Mouse (Mus musculus): Measurements from ENCODE around the gene Glce. TPM values are rescaled to one million over a fixed set of nuclear protein-coding genes. Genes with fewer than 3 reads are reported as not detected.

Glce gene
- total RNA-seq, 2 experiments from 2014 or later: 31.8 to 32.5 TPM

GRCm38 (mm10) chr9:62125986-62126575 lies 3.6 kb upstream of the Glce start:
- peak in 1 of 2 experiments; percentile 27 for DNase-seq (ENCODE audit: low spot score in 2 of 2)
- intact Hi-C loops (cut with DNase I): no loop called here

GRCm38 (mm10) chr9:62124266-62124665 lies 1.8 kb upstream of the Glce start:
- DNase-seq (ENCODE audit: low spot score in 2 of 2): no peak
- intact Hi-C loops (cut with DNase I): loop anchor here (5.0 kb wide), 3 partner anchors 82 to 177 kb away; partner anchors contain the start of gene Kif23

- intact Hi-C loops (cut with DNase I): loop anchor here (5.0 kb wide), 3 partner anchors 81 to 176 kb away; partner anchors contain the start of gene Kif23
- DNase-seq (ENCODE audit: low spot score in 2 of 2): no peak
These were observed 1.0 kb upstream of the Glce start for GRCm38 (mm10) chr9:62123496-62123895.

DNA sequence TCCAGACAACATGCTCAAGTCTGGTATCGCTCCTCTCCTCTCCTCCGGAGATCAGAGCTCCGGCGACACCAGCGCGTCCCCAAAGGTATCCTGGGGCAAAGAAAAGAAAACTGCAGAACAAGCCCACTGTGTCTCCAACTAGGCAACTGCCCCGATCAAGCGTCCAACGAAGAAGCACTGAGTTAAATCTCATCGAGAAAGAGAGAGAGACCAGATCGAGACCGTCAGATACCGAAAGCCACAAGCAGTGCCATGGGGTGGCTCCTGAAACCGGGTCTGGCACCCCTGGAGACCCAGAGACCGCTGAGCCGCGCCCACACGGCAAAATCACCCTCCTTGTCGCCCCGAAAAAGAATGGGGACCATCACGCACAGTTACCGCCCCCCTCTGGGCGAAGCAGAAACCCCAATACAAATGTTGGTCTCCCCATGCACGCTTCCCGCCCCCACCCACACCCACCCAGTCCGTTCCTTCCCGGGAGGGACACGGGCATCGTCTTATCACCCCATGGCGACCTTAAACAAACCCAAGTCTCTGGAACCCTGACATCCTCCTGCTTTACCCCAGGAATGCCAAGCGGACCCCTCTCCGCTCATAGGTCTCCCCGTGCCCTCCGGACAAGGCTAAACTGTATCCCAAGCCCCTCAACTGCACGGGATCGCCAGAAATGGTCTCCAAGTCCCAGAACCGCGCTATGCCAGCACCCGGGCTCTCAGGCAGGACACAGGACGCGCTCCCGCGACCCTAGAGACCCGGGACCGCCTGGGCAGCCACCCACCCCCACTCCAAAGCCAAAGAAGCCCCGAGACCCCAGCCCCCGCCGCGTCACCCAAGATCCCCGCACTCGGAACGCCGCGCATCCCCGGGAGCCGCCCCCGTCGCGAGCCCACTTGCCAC lies 656 bp downstream of the Glce start:
- intact Hi-C loops (cut with DNase I): loop anchor here (5.0 kb wide), 3 partner anchors 79 to 174 kb away; partner anchors contain the start of gene Kif23
- peak; percentile 27 to 44 for DNase-seq (ENCODE audit: low spot score in 2 of 2)

- DNase-seq (ENCODE audit: low spot score in 2 of 2): no peak
- intact Hi-C loops (cut with DNase I): no loop called here
These were observed 3.7 kb downstream of the Glce start for GRCm38 (mm10) chr9:62118754-62119153.

- no peak for DNase-seq (ENCODE audit: low spot score in 2 of 2)
- intact Hi-C loops (cut with DNase I): no loop called here
These were observed 6.6 kb downstream of the Glce start for GRCm38 (mm10) chr9:62115826-62116225.

DNA sequence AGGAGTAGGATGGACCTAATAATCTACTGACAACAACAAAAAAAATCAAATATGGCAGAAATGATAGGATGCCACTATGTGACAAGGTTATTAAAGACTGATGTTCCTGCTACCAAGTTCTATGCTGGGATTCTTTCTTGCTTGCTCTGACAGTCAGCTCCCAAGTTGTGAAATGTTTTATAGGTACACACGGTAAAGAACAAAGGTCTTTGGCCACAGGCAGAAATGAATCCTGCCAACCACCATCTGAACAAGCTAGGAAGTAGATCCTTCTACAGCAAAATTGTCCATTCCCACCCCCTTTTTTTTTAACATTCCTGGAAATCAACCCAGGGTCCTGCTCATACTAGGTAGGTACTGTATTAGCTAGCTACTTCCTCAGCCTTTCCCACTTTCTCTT lies 25.9 kb downstream of the Glce start:
- intact Hi-C loops (cut with DNase I): no loop called here
- DNase-seq (ENCODE audit: low spot score in 2 of 2): no peak

DNA sequence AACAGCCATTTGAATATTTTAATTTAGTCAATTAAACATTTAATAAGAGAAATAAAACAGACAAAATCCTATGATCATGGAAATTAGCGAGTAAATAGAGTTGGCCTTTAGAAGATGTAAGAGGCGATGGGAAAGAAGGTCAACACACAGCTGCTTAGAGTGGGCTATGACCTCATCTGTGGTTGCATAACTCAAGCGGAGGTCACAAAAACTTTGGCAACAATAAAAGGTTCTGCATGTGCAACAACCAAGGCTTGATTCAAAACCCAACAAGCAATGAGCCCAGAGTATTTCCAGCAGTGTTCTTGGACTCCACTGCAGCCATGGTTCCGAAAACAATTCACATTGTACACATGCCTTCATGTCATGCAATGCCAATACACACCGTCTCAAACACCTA lies 30.9 kb downstream of the Glce start:
- no peak for DNase-seq (ENCODE audit: low spot score in 2 of 2)
- intact Hi-C loops (cut with DNase I): no loop called here

GRCm38 (mm10) chr9:62085548-62085947 lies 36.9 kb downstream of the Glce start:
- intact Hi-C loops (cut with DNase I): no loop called here
- no peak for DNase-seq (ENCODE audit: low spot score in 2 of 2)

DNA sequence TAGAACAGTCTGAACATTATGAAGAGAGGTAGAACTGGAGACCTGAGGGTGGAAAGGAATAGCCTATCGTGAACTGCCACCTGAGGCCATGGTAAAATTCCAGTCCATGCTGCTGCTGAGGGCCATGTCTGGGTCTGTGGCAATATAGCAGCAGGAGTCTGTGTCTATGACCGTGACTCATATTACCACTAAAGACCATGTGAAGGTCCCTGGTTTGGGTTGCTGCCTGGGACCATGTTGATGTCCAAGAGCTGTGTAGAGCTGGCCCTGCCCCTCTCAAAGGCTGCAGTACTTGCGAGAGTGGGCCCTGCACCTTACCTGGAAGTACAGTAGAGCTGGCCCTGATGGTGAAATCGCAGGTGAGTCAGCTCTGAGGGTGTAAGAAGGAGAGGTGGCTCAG lies 37.6 kb downstream of the Glce start:
- no peak for DNase-seq (ENCODE audit: low spot score in 2 of 2)
- intact Hi-C loops (cut with DNase I): no loop called here

GRCm38 (mm10) chr9:62082986-62083385 lies 39.5 kb downstream of the Glce start:
- DNase-seq (ENCODE audit: low spot score in 2 of 2): peak in 1 of 2 experiments; percentile 34
- intact Hi-C loops (cut with DNase I): no loop called here

GRCm38 (mm10) chr9:62081542-62081941 lies 40.9 kb downstream of the Glce start:
- no peak for DNase-seq (ENCODE audit: low spot score in 2 of 2)
- intact Hi-C loops (cut with DNase I): no loop called here

GRCm38 (mm10) chr9:62080028-62080760 lies 42.3 kb downstream of the Glce start:
- DNase-seq (ENCODE audit: low spot score in 2 of 2): no peak
- intact Hi-C loops (cut with DNase I): no loop called here

DNA sequence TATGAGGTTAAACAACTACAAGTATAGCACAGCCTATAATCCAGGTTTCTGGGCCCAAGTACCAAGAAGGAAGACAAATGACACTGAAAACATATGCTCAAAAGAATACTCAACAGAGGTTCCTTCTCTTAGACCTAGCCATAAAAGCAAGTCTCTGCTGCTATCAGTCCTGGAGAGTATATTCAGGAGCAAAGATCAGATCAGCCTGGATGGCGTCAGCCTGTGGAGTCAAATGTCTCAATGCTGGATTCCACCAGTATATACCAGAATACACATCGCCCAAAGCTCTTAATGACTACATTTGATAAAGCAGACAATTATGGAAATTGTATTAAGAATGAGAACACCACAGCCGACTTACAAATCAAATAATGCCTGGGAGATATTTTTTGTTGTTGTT lies 60.2 kb downstream of the Glce start:
- intact Hi-C loops (cut with DNase I): no loop called here

GRCm38 (mm10) chr9:62060431-62060830 lies 62.0 kb downstream of the Glce start:
- intact Hi-C loops (cut with DNase I): no loop called here
- DNase-seq (ENCODE audit: low spot score in 2 of 2): no peak

More for the DNA sequence above, 60.2 kb downstream of the Glce start:
- no peak for DNase-seq (ENCODE audit: low spot score in 2 of 2)

- DNase-seq (ENCODE audit: low spot score in 2 of 2): no peak
- intact Hi-C loops (cut with DNase I): no loop called here
These were observed 62.5 kb downstream of the Glce start for GRCm38 (mm10) chr9:62059941-62060340.

GRCm38 (mm10) chr9:62057881-62058506 lies 64.5 kb downstream of the Glce start:
- DNase-seq (ENCODE audit: low spot score in 2 of 2): no peak
- intact Hi-C loops (cut with DNase I): no loop called here

DNA sequence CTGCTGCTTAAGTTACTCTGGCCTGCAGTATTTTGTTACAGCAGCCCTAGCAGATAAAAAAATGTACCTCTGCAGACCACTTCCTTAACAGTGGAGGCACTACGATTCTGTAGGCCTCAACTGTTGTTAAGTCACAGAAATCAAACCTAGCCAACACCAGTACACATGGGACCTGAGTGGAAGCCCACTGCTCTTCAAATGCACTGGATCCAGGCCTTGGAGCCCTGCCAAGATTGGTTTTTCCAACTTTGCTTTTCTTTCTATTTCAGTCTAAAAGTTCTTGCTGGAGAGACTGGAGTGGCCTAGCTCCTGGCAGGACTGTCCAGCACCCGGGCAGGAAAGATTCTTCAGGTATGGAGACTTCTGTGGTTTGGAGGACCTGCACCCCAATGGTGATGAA lies 66.2 kb downstream of the Glce start:
- intact Hi-C loops (cut with DNase I): no loop called here
- DNase-seq (ENCODE audit: low spot score in 2 of 2): no peak

GRCm38 (mm10) chr9:62050801-62051200 lies 71.7 kb downstream of the Glce start:
- intact Hi-C loops (cut with DNase I): loop anchor here (1.0 kb wide), 1 partner anchor 86 kb away; no protein-coding TSS in a partner anchor
- DNase-seq (ENCODE audit: low spot score in 2 of 2): peak; percentile 38 to 66

DNA sequence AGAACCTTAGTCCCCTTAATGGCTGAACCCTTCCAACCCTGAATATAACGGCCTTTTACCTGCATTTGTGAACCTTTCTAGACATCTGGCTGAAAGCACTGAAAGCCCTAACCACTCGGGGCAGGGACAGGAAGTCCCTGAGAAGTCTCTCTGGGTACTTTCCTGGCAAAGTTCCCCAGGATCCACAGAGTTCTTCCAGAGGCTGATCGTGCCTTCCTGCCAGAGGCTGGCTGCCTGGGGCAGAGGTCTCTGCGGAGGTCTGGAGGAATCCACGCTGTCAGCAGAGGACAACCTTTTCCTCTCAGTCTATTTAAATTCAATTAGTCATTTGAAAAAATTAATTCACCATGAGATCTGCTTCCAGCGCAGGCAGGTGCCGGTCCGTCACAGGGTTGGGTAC lies 73.3 kb downstream of the Glce start:
- intact Hi-C loops (cut with DNase I): no loop called here

More for the DNA sequence above, 73.3 kb downstream of the Glce start:
- DNase-seq (ENCODE audit: low spot score in 2 of 2): no peak

All from left cerebral cortex, postnatal 25 days (tissue).